Mouse (Mus musculus) liver, embryonic 12.5 days (tissue): ENCODE measurements around the gene Stra8. TPM values are rescaled to one million over a fixed set of nuclear protein-coding genes. Genes with fewer than 3 reads are reported as not detected.
A peak's percentile ranks its signal among the peaks of the same experiment; 100 is the strongest.

Experiments used
- ATAC-seq: fragments of 200-750 bp; cut with Nextera tagmentation; 2 replicates; pipeline ENCODE4 v1.8.0; 2017; ENCODE audit warnings: moderate number of reproducible peaks, mild to moderate bottlenecking, moderate library complexity
- H3K27ac ChIP-seq: fragments of 300-500 bp; sonication (generic); 2 replicates; pipeline ENCODE4 v1.5.1; 2016; ENCODE audit warnings: mild to moderate bottlenecking
- H3K27me3 ChIP-seq: fragments of 300-500 bp; sonication (generic); replicated peaks from 2 replicates; pipeline ENCODE4 v1.6.1; 2016; ENCODE audit warnings: mild to moderate bottlenecking, moderate library complexity
- H3K36me3 ChIP-seq: fragments of 300-500 bp; sonication (generic); 2 replicates; pipeline ENCODE4 v1.6.1; 2016; ENCODE audit warnings: mild to moderate bottlenecking, moderate library complexity
- H3K4me1 ChIP-seq: fragments of 300-500 bp; sonication (generic); 2 replicates; pipeline ENCODE4 v1.6.1; 2016
- H3K4me2 ChIP-seq: fragments of 300-500 bp; sonication (generic); 2 replicates; pipeline ENCODE4 v1.6.1; 2016; ENCODE audit warnings: mild to moderate bottlenecking, moderate library complexity
- H3K4me3 ChIP-seq: fragments of 300-500 bp; sonication (generic); 2 replicates; pipeline ENCODE4 v1.5.1; 2016; ENCODE audit warnings: mild to moderate bottlenecking, moderate library complexity
- H3K9ac ChIP-seq: fragments of 300-500 bp; sonication (generic); 2 replicates; pipeline ENCODE4 v1.6.1; 2016; ENCODE audit warnings: mild to moderate bottlenecking, moderate library complexity
- H3K9me3 ChIP-seq: fragments of 300-500 bp; sonication (generic); replicated peaks from 2 replicates; pipeline ENCODE4 v1.6.1; 2016; ENCODE audit warnings: mild to moderate bottlenecking, moderate library complexity
- WGBS: fragments of 180-500 bp; shearing (Covaris S2); methylation state at CpG from one replicate; pipeline ENCODE4 v1.1.7; 2016; ENCODE audit not compliant: insufficient replicate concordance; 5-methylcytosine and 5-hydroxymethylcytosine counted together
- polyA plus RNA-seq: library from polyadenylated mRNA; unstranded; fragments of >200 nt; fragmentation: Nextera tagmentation; extraction: Ambion mirVana; gene quantifications from 2 replicates; pipeline ENCODE4 v1.2.1, GENCODE M21; 2016

The Stra8 gene
- polyA plus RNA-seq, 1 experiment from 2014 or later = not detected

GRCm38 (mm10) chr6:34879911-34880475 lies 40.0 kb upstream of the Stra8 start:
- peaks cover 39% of the 10 kb centered on the region for H3K4me1 ChIP-seq
- H3K27me3 ChIP-seq = no peaks in the 10 kb centered on the region
- no peak overlapping the region for H3K4me2 ChIP-seq
- H3K9me3 ChIP-seq = no peaks in the 10 kb centered on the region
- H3K36me3 ChIP-seq = peaks cover 62% of the 10 kb centered on the region
- WGBS = 66% methylated on average over 6 of the region's 6 CpGs
- no peak overlapping the region for H3K9ac ChIP-seq
- no peak for ATAC-seq
- no peak overlapping the region for H3K27ac ChIP-seq
- no peak overlapping the region for H3K4me3 ChIP-seq

- H3K4me3 ChIP-seq = no peak overlapping the region
- no peaks in the 10 kb centered on the region for H3K27me3 ChIP-seq
- no peak overlapping the region for H3K9ac ChIP-seq
- no peak for ATAC-seq
- no peak overlapping the region for H3K27ac ChIP-seq
- H3K9me3 ChIP-seq = no peaks in the 10 kb centered on the region
- peaks cover 99% of the 10 kb centered on the region for H3K36me3 ChIP-seq
- no peaks in the 10 kb centered on the region for H3K4me1 ChIP-seq
- WGBS = 86% methylated on average over 7 of the region's 7 CpGs
- H3K4me2 ChIP-seq = no peak overlapping the region
Measured at GRCm38 (mm10) chr6:34884724-34885123, 35.2 kb upstream of the Stra8 start.

GRCm38 (mm10) chr6:34887131-34887850 lies 32.7 kb upstream of the Stra8 start:
- no peak for ATAC-seq
- peaks cover 99% of the 10 kb centered on the region for H3K36me3 ChIP-seq
- 90% methylated on average over 6 of the region's 6 CpGs for WGBS
- no peak overlapping the region for H3K4me3 ChIP-seq
- no peak overlapping the region for H3K4me2 ChIP-seq
- no peaks in the 10 kb centered on the region for H3K4me1 ChIP-seq
- no peak overlapping the region for H3K9ac ChIP-seq
- H3K27ac ChIP-seq = no peak overlapping the region
- H3K9me3 ChIP-seq = no peaks in the 10 kb centered on the region
- no peaks in the 10 kb centered on the region for H3K27me3 ChIP-seq

GRCm38 (mm10) chr6:34889185-34889584 lies 30.8 kb upstream of the Stra8 start:
- ATAC-seq = no peak

GRCm38 (mm10) chr6:34895569-34895968 lies 24.4 kb upstream of the Stra8 start:
- ATAC-seq = no peak
- Histone ChIP-seq H3K27me3 (no peaks in the 10 kb centered on the region), H3K36me3 (peaks cover 98% of the 10 kb centered on the region), H3K9me3 (no peaks in the 10 kb centered on the region), H3K4me1 (peaks cover 8% of the 10 kb centered on the region), H3K4me2 (no peak overlapping the region), H3K4me3 (no peak overlapping the region), H3K27ac (no peak overlapping the region), H3K9ac (no peak overlapping the region)
- 94% methylated on average over 7 of the region's 7 CpGs for WGBS

More at GRCm38 (mm10) chr6:34889185-34889584, 30.8 kb upstream of the Stra8 start:
- Histone ChIP-seq H3K4me2 (no peak overlapping the region), H3K4me3 (no peak overlapping the region), H3K27me3 (no peaks in the 10 kb centered on the region), H3K27ac (no peak overlapping the region), H3K36me3 (peaks cover 98% of the 10 kb centered on the region), H3K4me1 (no peaks in the 10 kb centered on the region), H3K9ac (no peak overlapping the region), H3K9me3 (no peaks in the 10 kb centered on the region)
- 82% methylated on average over 4 of the region's 4 CpGs for WGBS

GRCm38 (mm10) chr6:34896168-34896780 lies 23.7 kb upstream of the Stra8 start:
- 79% methylated on average over 16 of the region's 16 CpGs for whole genome bisulfite sequencing
- Histone ChIP-seq H3K9me3 (no peaks in the 10 kb centered on the region), H3K4me3 (no peak overlapping the region), H3K36me3 (peaks cover 98% of the 10 kb centered on the region), H3K27me3 (no peaks in the 10 kb centered on the region), H3K4me1 (peaks cover 8% of the 10 kb centered on the region), H3K27ac (no peak overlapping the region), H3K9ac (no peak overlapping the region), H3K4me2 (no peak overlapping the region)
- peak; percentile 27; the same call in 1 of the 2 replicates for ATAC-seq

GRCm38 (mm10) chr6:34899127-34899526 lies 20.8 kb upstream of the Stra8 start:
- peak; percentile 44; the same call in 1 of the 2 replicates for ATAC-seq
- H3K36me3 ChIP-seq = peaks cover 98% of the 10 kb centered on the region
- H3K4me1 ChIP-seq = peaks cover 32% of the 10 kb centered on the region
- H3K27ac ChIP-seq = no peak overlapping the region
- no peak overlapping the region for H3K4me2 ChIP-seq
- no peaks in the 10 kb centered on the region for H3K9me3 ChIP-seq
- WGBS = 72% methylated on average over 2 of the region's 2 CpGs
- no peak overlapping the region for H3K4me3 ChIP-seq
- H3K9ac ChIP-seq = no peak overlapping the region
- H3K27me3 ChIP-seq = no peaks in the 10 kb centered on the region

- Histone ChIP-seq H3K4me1 (peaks cover 45% of the 10 kb centered on the region), H3K27me3 (no peaks in the 10 kb centered on the region), H3K4me3 (no peak overlapping the region), H3K9me3 (no peaks in the 10 kb centered on the region), H3K27ac (no peak overlapping the region), H3K4me2 (no peak overlapping the region), H3K9ac (no peak overlapping the region), H3K36me3 (peaks cover 98% of the 10 kb centered on the region)
- ATAC-seq = no peak
- WGBS = 74% methylated on average over 2 of the region's 2 CpGs
Measured at GRCm38 (mm10) chr6:34900990-34901389, 19.0 kb upstream of the Stra8 start.

- no peak for ATAC-seq
- H3K4me2 ChIP-seq = no peak overlapping the region
- H3K9ac ChIP-seq = no peak overlapping the region
- H3K4me1 ChIP-seq = peaks cover 55% of the 10 kb centered on the region
- H3K4me3 ChIP-seq = no peak overlapping the region
- no peak overlapping the region for H3K27ac ChIP-seq
- 61% methylated on average over 9 of the region's 9 CpGs for WGBS
- no peaks in the 10 kb centered on the region for H3K27me3 ChIP-seq
- H3K9me3 ChIP-seq = no peaks in the 10 kb centered on the region
- H3K36me3 ChIP-seq = peaks cover 98% of the 10 kb centered on the region
Measured at GRCm38 (mm10) chr6:34901911-34902444, 18.0 kb upstream of the Stra8 start.

GRCm38 (mm10) chr6:34902578-34902977 lies 17.4 kb upstream of the Stra8 start:
- H3K36me3 ChIP-seq = peaks cover 96% of the 10 kb centered on the region
- 86% methylated on average over 7 of the region's 7 CpGs for WGBS

GRCm38 (mm10) chr6:34903441-34903840 lies 16.5 kb upstream of the Stra8 start:
- 63% methylated on average over 5 of the region's 5 CpGs for WGBS
- Histone ChIP-seq H3K36me3 (peaks cover 94% of the 10 kb centered on the region), H3K9ac (0 out of 2 replicates have a peak overlapping the region, but pooled peaks have one; percentile 7), H3K4me2 (no peak overlapping the region; the same call in 1 of the 2 replicates), H3K27me3 (no peaks in the 10 kb centered on the region), H3K4me3 (no peak overlapping the region), H3K4me1 (peaks cover 70% of the 10 kb centered on the region), H3K27ac (no peak overlapping the region), H3K9me3 (no peaks in the 10 kb centered on the region)
- ATAC-seq = no peak

More at GRCm38 (mm10) chr6:34902578-34902977, 17.4 kb upstream of the Stra8 start:
- Histone ChIP-seq H3K9me3 (no peaks in the 10 kb centered on the region), H3K4me2 (no peak overlapping the region), H3K9ac (no peak overlapping the region), H3K27ac (no peak overlapping the region), H3K4me3 (no peak overlapping the region), H3K4me1 (peaks cover 61% of the 10 kb centered on the region), H3K27me3 (no peaks in the 10 kb centered on the region)
- ATAC-seq = no peak

- H3K4me3 ChIP-seq = no peak overlapping the region
- ATAC-seq = no peak
- H3K27me3 ChIP-seq = no peaks in the 10 kb centered on the region
- peaks cover 74% of the 10 kb centered on the region for H3K4me1 ChIP-seq
- no peaks in the 10 kb centered on the region for H3K9me3 ChIP-seq
- H3K36me3 ChIP-seq = peaks cover 96% of the 10 kb centered on the region
- 0 out of 2 replicates have a peak overlapping the region, but pooled peaks have one; percentile 7 for H3K9ac ChIP-seq
- peak overlapping the region; percentile 52 for H3K27ac ChIP-seq
- peak overlapping the region; percentile 27 for H3K4me2 ChIP-seq
- WGBS = 82% methylated on average over 10 of the region's 10 CpGs
Measured at GRCm38 (mm10) chr6:34903851-34904250, 16.1 kb upstream of the Stra8 start.
